21 mouse cellular contexts compared by ENCODE assay signal in genomic region chr4:59686716-59687115, GRCm38 (mm10).
"Had no signal": no experiment of that assay in that cellular context is flagged by ENCODE, and none has a peak within 500 bp of the region (broad histone marks: within the 10 kb centered on the region; RNA-seq: fewer than 3 reads in every experiment).

No protein-coding gene starts in this region.

- H3K9me3 ChIP-seq: limb, embryonic 10.5 days; limb, embryonic 13.5 days; midbrain, embryonic 12.5 days had no signal

- H3K27me3 ChIP-seq: limb, embryonic 13.5 days; midbrain, embryonic 12.5 days had no signal

- DNase-seq: kidney, adult 18-20 months; kidney, adult 9 months; kidney, postnatal 14 days; kidney, postnatal 4 days; layer of hippocampus, adult 9-11 months; layer of hippocampus, postnatal 36 days; liver; liver, postnatal 0 days; lung, embryonic 14.5 days; thymus, adult 2 months; thymus, postnatal 14 days; thymus, postnatal 4 days had no signal

- H3K4me3 ChIP-seq: left cerebral cortex, adult 2 months; limb, embryonic 10.5 days; limb, embryonic 13.5 days; midbrain, embryonic 12.5 days had no signal

- ATAC-seq: liver, postnatal 0 days; lung, postnatal 0 days; midbrain, embryonic 16.5 days had no signal

- H3K9ac ChIP-seq: limb, embryonic 13.5 days; liver, embryonic 14.5 days; liver, postnatal 0 days; lung, embryonic 14.5 days; midbrain, embryonic 12.5 days had no signal

- H3K27ac ChIP-seq: left cerebral cortex, adult 2 months; limb, embryonic 10.5 days; limb, embryonic 13.5 days; liver, embryonic 14.5 days; macrophage; midbrain, embryonic 12.5 days; stomach, postnatal 0 days had no signal

- H3K4me1 ChIP-seq: limb, embryonic 13.5 days had no signal

- H3K4me2 ChIP-seq: limb, embryonic 13.5 days; lung, embryonic 14.5 days; midbrain, embryonic 12.5 days had no signal
